12 mouse cellular contexts compared by ENCODE assay signal in genomic region chr13:52059756-52060417, GRCm38 (mm10).
DNase-seq lines count a peak whose midpoint lies in the region; ATAC-seq lines count a peak whose summit lies in the region.
"Had no signal": no experiment of that assay in that cellular context is flagged by ENCODE, and none has a peak within 500 bp of the region (broad histone marks: within the 10 kb centered on the region; RNA-seq: fewer than 3 reads in every experiment).

No protein-coding gene starts in this region.

- no peaks in the 10 kb centered on the region for H3K9me3 ChIP-seq in kidney, embryonic 16.5 days (ENCODE audit: low read length)
- H3K9me3 ChIP-seq in limb, embryonic 13.5 days: no peaks in the 10 kb centered on the region
- H3K9me3 ChIP-seq: heart, embryonic 15.5 days; liver, embryonic 13.5 days had no signal

- H3K9ac ChIP-seq in kidney, embryonic 16.5 days (replicated peaks; ENCODE audit: low read length): no peak overlapping the region
- no peak overlapping the region for H3K9ac ChIP-seq in limb, embryonic 13.5 days
- H3K9ac ChIP-seq: heart, embryonic 15.5 days; liver, embryonic 13.5 days had no signal

- no peaks in the 10 kb centered on the region for H3K36me3 ChIP-seq in kidney, embryonic 16.5 days (ENCODE audit: insufficient read depth, low read length)
- no peaks in the 10 kb centered on the region for H3K36me3 ChIP-seq in limb, embryonic 13.5 days
- H3K36me3 ChIP-seq: heart, embryonic 15.5 days; liver, embryonic 13.5 days had no signal

- peak; percentile 9; the same call in 1 of the 2 replicates for ATAC-seq in kidney, embryonic 16.5 days (ENCODE audit: low FRiP score, low TSS enrichment)
- peak; percentile 30 for ATAC-seq in activated CD4-positive, CD25-positive, alpha-beta regulatory T cell, adult 4 months
- no peak for ATAC-seq in limb, embryonic 13.5 days (ENCODE audit: low FRiP score, low read depth)
- ATAC-seq: hindbrain, postnatal 0 days had no signal

- H3K27ac ChIP-seq in kidney, embryonic 16.5 days (ENCODE audit: low read length): peak overlapping the region; percentile 78
- H3K27ac ChIP-seq in limb, embryonic 13.5 days: no peak overlapping the region
- H3K27ac ChIP-seq: heart, embryonic 15.5 days; hindbrain, postnatal 0 days had no signal

- H3K4me1 ChIP-seq in kidney, embryonic 16.5 days (ENCODE audit: insufficient read depth, low read length): peaks cover 12% of the 10 kb centered on the region
- H3K4me1 ChIP-seq in limb, embryonic 13.5 days: peaks cover 26% of the 10 kb centered on the region
- H3K4me1 ChIP-seq: heart, embryonic 15.5 days had no signal

- WGBS in kidney, embryonic 16.5 days: 60% methylated on average over 22 of the region's 22 CpGs
- 64% methylated on average over 22 of the region's 22 CpGs for WGBS in limb, embryonic 13.5 days

- H3K4me3 ChIP-seq in kidney, embryonic 16.5 days (ENCODE audit: low read length): no peak overlapping the region
- H3K4me3 ChIP-seq in limb, embryonic 13.5 days: no peak overlapping the region
- H3K4me3 ChIP-seq: heart, embryonic 15.5 days; liver, embryonic 13.5 days had no signal

- no peak for DNase-seq in kidney, adult 8-10 months
- peak; percentile 59 for DNase-seq in CD4-positive helper T cell, adult 2 months (ENCODE audit: low read depth, low spot score)
- DNase-seq in frontal cortex, postnatal 14 days (ENCODE audit: low spot score in 2 of 2): no peak
- DNase-seq in urinary bladder, adult 18-20 months (ENCODE audit: low spot score in 2 of 2): no peak
- DNase-seq: adrenal gland, postnatal 36 days; gastrocnemius, postnatal 25 days; liver, embryonic 13.5 days had no signal

- H3K27me3 ChIP-seq in kidney, embryonic 16.5 days (ENCODE audit: insufficient read depth, low read length): no peaks in the 10 kb centered on the region
- H3K27me3 ChIP-seq in limb, embryonic 13.5 days: no peaks in the 10 kb centered on the region
- H3K27me3 ChIP-seq: heart, embryonic 15.5 days; liver, embryonic 13.5 days had no signal

- peak overlapping the region; percentile 26; the same call in 1 of the 2 replicates for H3K4me2 ChIP-seq in kidney, embryonic 16.5 days (replicated peaks; ENCODE audit: low read depth, low read length)
- peak overlapping the region; percentile 38 for H3K4me2 ChIP-seq in limb, embryonic 13.5 days (replicated peaks)
- H3K4me2 ChIP-seq: heart, embryonic 15.5 days; liver, embryonic 13.5 days had no signal
